27 mouse cellular contexts compared by ENCODE assay signal in the genomic region with DNA sequence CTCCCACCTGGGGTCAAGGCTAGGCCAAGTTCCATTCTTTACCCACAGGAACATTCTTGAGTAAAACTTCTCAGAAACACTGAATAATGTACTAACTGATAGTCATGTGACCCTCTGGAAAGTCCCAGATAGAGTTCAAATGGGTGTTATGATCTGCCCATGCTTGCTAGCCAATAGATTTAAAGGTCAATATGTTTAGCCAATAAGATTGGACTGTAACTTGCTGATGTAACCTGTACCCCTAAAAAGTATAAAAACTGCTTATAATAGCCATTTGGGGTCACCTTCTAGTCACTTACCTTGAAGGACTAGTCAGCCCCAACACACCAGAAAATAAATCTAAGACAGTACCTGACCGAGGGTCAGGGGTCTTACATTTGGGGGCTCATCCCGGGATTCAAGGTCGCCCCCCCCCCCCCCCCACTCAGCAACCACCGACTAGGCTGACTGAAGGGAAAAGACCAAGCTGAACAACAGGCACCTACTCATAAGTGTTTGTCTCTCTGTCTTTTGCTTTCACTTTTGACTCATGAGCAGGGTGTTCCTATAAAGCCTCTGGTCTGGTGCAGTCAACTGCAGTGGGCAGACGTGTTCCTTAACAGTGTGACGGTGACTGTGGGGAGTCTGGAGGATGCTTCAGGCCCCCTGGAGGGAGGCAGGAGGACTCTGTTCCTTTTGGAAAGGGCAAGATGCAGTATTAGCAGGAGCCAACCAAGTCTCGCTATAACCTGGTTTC. TPM values are rescaled to one million over a fixed set of nuclear protein-coding genes. Genes with fewer than 3 reads are reported as not detected.
DNase-seq lines count a peak whose midpoint lies in the region; ATAC-seq and TF ChIP-seq lines count a peak whose summit lies in the region.
"Had no signal": no experiment of that assay in that cellular context is flagged by ENCODE, and none has a peak within 500 bp of the region (broad histone marks: within the 10 kb centered on the region; RNA-seq: fewer than 3 reads in every experiment).

No protein-coding gene starts in this region.

- DNase-seq in midbrain, embryonic 11.5 days (ENCODE audit: low spot score, missing footprints) = peak; percentile 82
- DNase-seq in midbrain, embryonic 14.5 days = no peak
- DNase-seq in CD4-positive helper T cell, adult 2 months (ENCODE audit: low read depth, low spot score) = peak; percentile 32
- DNase-seq in left cerebral cortex, adult 9 months (ENCODE audit: low spot score in 2 of 2) = no peak
- DNase-seq in kidney, adult 2 months = no peak
- DNase-seq: adrenal gland, postnatal 14 days; cerebellum, adult 8-10 months; cerebellum, postnatal 36 days; embryo, embryonic 11 days; gastrocnemius, adult 2 months; heart, postnatal 4 days; kidney, adult 18-20 months; kidney, postnatal 10 days; liver; thymus, adult 2 months had no signal

- no peaks in the 10 kb centered on the region for H3K36me3 ChIP-seq in midbrain, embryonic 11.5 days (ENCODE audit: control insufficient read depth, insufficient read depth, low read length)
- no peaks in the 10 kb centered on the region for H3K36me3 ChIP-seq in midbrain, embryonic 14.5 days (ENCODE audit: control insufficient read depth, insufficient read depth, low read length)
- no peaks in the 10 kb centered on the region for H3K36me3 ChIP-seq in small intestine, adult 2 months (ENCODE audit: control insufficient read depth, insufficient read depth, low read length)
- H3K36me3 ChIP-seq in kidney, adult 2 months (ENCODE audit: control insufficient read depth, insufficient read depth, low read length) = no peaks in the 10 kb centered on the region
- H3K36me3 ChIP-seq: limb, embryonic 10.5 days; liver, embryonic 15.5 days; lung, embryonic 15.5 days; midbrain, embryonic 15.5 days; neural tube, embryonic 13.5 days had no signal

- 84% methylated on average over 7 of the region's 7 CpGs for WGBS in midbrain, embryonic 11.5 days
- WGBS in midbrain, embryonic 14.5 days = 82% methylated on average over 7 of the region's 7 CpGs
- WGBS in small intestine, adult 2 months = 51% methylated on average over 7 of the region's 7 CpGs
- WGBS in kidney, adult 2 months = 80% methylated on average over 7 of the region's 7 CpGs

- H3K27me3 ChIP-seq in midbrain, embryonic 11.5 days (ENCODE audit: control insufficient read depth, insufficient read depth, low read length) = no peaks in the 10 kb centered on the region
- no peaks in the 10 kb centered on the region for H3K27me3 ChIP-seq in midbrain, embryonic 14.5 days (ENCODE audit: control insufficient read depth, insufficient read depth, low read length)
- H3K27me3 ChIP-seq in small intestine, adult 2 months (ENCODE audit: control insufficient read depth, insufficient read depth, low read length) = no peaks in the 10 kb centered on the region
- no peaks in the 10 kb centered on the region for H3K27me3 ChIP-seq in kidney, adult 2 months (replicated peaks; ENCODE audit: control insufficient read depth, insufficient read depth, low read length)
- H3K27me3 ChIP-seq: liver, embryonic 15.5 days; lung, embryonic 15.5 days; midbrain, embryonic 15.5 days; neural tube, embryonic 13.5 days had no signal

- H3K9me3 ChIP-seq in midbrain, embryonic 11.5 days (ENCODE audit: control insufficient read depth, low read length) = no peaks in the 10 kb centered on the region
- no peaks in the 10 kb centered on the region for H3K9me3 ChIP-seq in midbrain, embryonic 14.5 days (ENCODE audit: control insufficient read depth, low read length)
- H3K9me3 ChIP-seq: limb, embryonic 10.5 days; liver, embryonic 15.5 days; lung, embryonic 15.5 days; midbrain, embryonic 15.5 days; neural tube, embryonic 13.5 days had no signal

- no peak for TF ChIP-seq CTCF in small intestine, adult 2 months (IDR thresholded peaks at IDR 0.05; ENCODE audit: extremely low read depth, insufficient read length, insufficient replicate concordance, low read depth, low read length)
- no peak for TF ChIP-seq CTCF in kidney, adult 2 months (conservative IDR thresholded peaks at IDR 0.05; ENCODE audit: insufficient read depth, insufficient read length, low read depth, low read length)

- H3K4me2 ChIP-seq in midbrain, embryonic 11.5 days = no peak overlapping the region
- H3K4me2 ChIP-seq in midbrain, embryonic 14.5 days (ENCODE audit: low read length) = no peak overlapping the region
- H3K4me2 ChIP-seq: liver, embryonic 15.5 days; lung, embryonic 15.5 days; midbrain, embryonic 15.5 days; neural tube, embryonic 13.5 days had no signal

- no peak for ATAC-seq in midbrain, embryonic 11.5 days (ENCODE audit: low FRiP score)
- no peak for ATAC-seq in midbrain, embryonic 14.5 days (ENCODE audit: low FRiP score, low TSS enrichment)
- ATAC-seq in activated CD4-positive, CD25-positive, alpha-beta regulatory T cell, adult 4 months = peak; percentile 94
- ATAC-seq: forebrain, embryonic 14.5 days; hindbrain, embryonic 16.5 days; midbrain, embryonic 15.5 days had no signal

- H3K4me1 ChIP-seq in midbrain, embryonic 11.5 days (ENCODE audit: control insufficient read depth, insufficient read depth, low read length) = no peaks in the 10 kb centered on the region
- H3K4me1 ChIP-seq in midbrain, embryonic 14.5 days (ENCODE audit: control insufficient read depth, insufficient read depth, low read length) = no peaks in the 10 kb centered on the region
- H3K4me1 ChIP-seq in small intestine, adult 2 months (ENCODE audit: control insufficient read depth, insufficient read depth, insufficient read length, low read length) = peaks cover 3% of the 10 kb centered on the region; the same call in 1 of the 2 replicates
- H3K4me1 ChIP-seq in kidney, adult 2 months (ENCODE audit: control insufficient read depth, insufficient read depth, low read length) = no peaks in the 10 kb centered on the region
- H3K4me1 ChIP-seq: limb, embryonic 10.5 days; liver, embryonic 15.5 days; lung, embryonic 15.5 days; midbrain, embryonic 15.5 days; neural tube, embryonic 13.5 days had no signal

- no peak for TF ChIP-seq POLR2A in small intestine, adult 2 months (IDR thresholded peaks at IDR 0.05; ENCODE audit: low read depth, low read length)
- no peak for TF ChIP-seq POLR2A in kidney, adult 2 months (IDR thresholded peaks at IDR 0.05; ENCODE audit: low read depth, low read length)

- no peak overlapping the region for H3K27ac ChIP-seq in midbrain, embryonic 11.5 days (ENCODE audit: low read depth, low read length)
- no peak overlapping the region for H3K27ac ChIP-seq in midbrain, embryonic 14.5 days (replicated peaks; ENCODE audit: low read depth, low read length)
- no peak overlapping the region for H3K27ac ChIP-seq in small intestine, adult 2 months (ENCODE audit: insufficient read depth, low read depth, low read length)
- H3K27ac ChIP-seq in kidney, adult 2 months (ENCODE audit: insufficient read depth, low read depth, low read length) = no peak overlapping the region
- H3K27ac ChIP-seq: gastrocnemius, adult 2 months; limb, embryonic 10.5 days; liver, embryonic 15.5 days; lung, embryonic 15.5 days; macrophage; midbrain, embryonic 15.5 days; neural tube, embryonic 13.5 days; stomach, postnatal 0 days had no signal

- no peak overlapping the region for H3K4me3 ChIP-seq in midbrain, embryonic 11.5 days (ENCODE audit: low read depth, low read length)
- no peak overlapping the region for H3K4me3 ChIP-seq in midbrain, embryonic 14.5 days (replicated peaks; ENCODE audit: low read depth, low read length)
- H3K4me3 ChIP-seq in small intestine, adult 2 months (ENCODE audit: low read depth, low read length) = peak overlapping the region; percentile 27
- no peak overlapping the region for H3K4me3 ChIP-seq in kidney, adult 2 months (ENCODE audit: insufficient read depth, low read depth, low read length)
- H3K4me3 ChIP-seq: gastrocnemius, adult 2 months; limb, embryonic 10.5 days; liver, embryonic 15.5 days; lung, embryonic 15.5 days; midbrain, embryonic 15.5 days; neural tube, embryonic 13.5 days had no signal

- H3K9ac ChIP-seq in midbrain, embryonic 11.5 days (ENCODE audit: low read length) = no peak overlapping the region
- H3K9ac ChIP-seq in midbrain, embryonic 14.5 days (replicated peaks; ENCODE audit: low read length) = no peak overlapping the region
- H3K9ac ChIP-seq: liver, embryonic 15.5 days; lung, embryonic 15.5 days; midbrain, embryonic 15.5 days; neural tube, embryonic 13.5 days had no signal

RNA-seq across cellular contexts. Expression of a gene that starts 40.9 kb away (rescaled TPM):
- not detected in 2 replicates for polyA plus RNA-seq in midbrain, embryonic 11.5 days (2014; fragmentation: Nextera tagmentation; extraction: Ambion mirVana)
- not detected in 2 replicates for polyA plus RNA-seq in midbrain, embryonic 14.5 days (2014; fragmentation: Nextera tagmentation; extraction: Ambion mirVana)
- under 1 TPM in 1 of 2 experiments, not detected in 1; 0.40 TPM for polyA plus RNA-seq in activated CD4-positive, CD25-positive, alpha-beta regulatory T cell, adult 4 months (2017; shearing (Covaris generic))
- polyA plus RNA-seq in small intestine, adult 2 months (2012; rRNA removed) = 0.08 TPM in 1 of 2 replicates, not detected in the other
- polyA plus RNA-seq in kidney, adult 2 months (2012; rRNA removed) = not detected in 2 replicates
- polyA plus RNA-seq: forebrain, embryonic 14.5 days; heart, embryonic 16.5 days; limb, embryonic 10.5 days; lung, embryonic 15.5 days; macrophage; midbrain, embryonic 15.5 days had no signal

Comparison
In these comparisons a context has a peak if more than half of its experiments do, and no peak if none do; other contexts are left out.
1. DNase-seq: peak in midbrain, embryonic 11.5 days (single experiment) and CD4-positive helper T cell, adult 2 months (single experiment); none in midbrain, embryonic 14.5 days (single experiment), left cerebral cortex, adult 9 months (0 of 2) and kidney, adult 2 months (single experiment).